Mouse (Mus musculus) liver, adult 2 months (tissue): Measurements from ENCODE around the gene Itga8.

ENCODE experiments used
- CTCF ChIP-seq: fragments of 200-500 bp; IDR thresholded peaks from 2 replicates; pipeline ENCODE4 v1.5.1; 2011; ENCODE audit warnings: low read depth, low read length, control low read depth
- POLR2A ChIP-seq: fragments of 200-500 bp; IDR thresholded peaks from 2 replicates; pipeline ENCODE4 v1.6.1; 2011; ENCODE audit warnings: low read length, control low read depth; ENCODE audit not compliant: insufficient read depth; ENCODE audit errors: extremely low read depth

GRCm38 (mm10) chr2:12226367-12226766, 75.4 kb downstream of the Itga8 start:
- no peak for TF ChIP-seq POLR2A
- no peak for TF ChIP-seq CTCF
